Mouse (Mus musculus) cerebellum, adult 11 months (tissue): Measurements from ENCODE around the gene Rgs3.

Experiments used
- DNase-seq: peaks from one replicate; pipeline ENCODE4 v3.0.0; 2022

The Rgs3 gene

GRCm38 (mm10) chr4:62730861-62731260 is 171.2 kb downstream of the Rgs3 start:
- no peak for DNase-seq

GRCm38 (mm10) chr4:62731531-62732063 is 171.9 kb downstream of the Rgs3 start:
- no peak for DNase-seq

GRCm38 (mm10) chr4:62732096-62732495 is 172.4 kb downstream of the Rgs3 start:
- no peak for DNase-seq

GRCm38 (mm10) chr4:62732840-62733239 is 173.2 kb downstream of the Rgs3 start:
- no peak for DNase-seq

- DNase-seq: no peak
Measured at GRCm38 (mm10) chr4:62733938-62734337, 174.3 kb downstream of the Rgs3 start.

- DNase-seq: no peak
Measured at GRCm38 (mm10) chr4:62735291-62735690, 175.6 kb downstream of the Rgs3 start.

- DNase-seq: peak; percentile 14
Measured at GRCm38 (mm10) chr4:62735878-62736277, 176.2 kb downstream of the Rgs3 start.

- peak; percentile 32 for DNase-seq
Measured at GRCm38 (mm10) chr4:62736421-62736820, 176.8 kb downstream of the Rgs3 start.

GRCm38 (mm10) chr4:62736904-62737303 is 177.3 kb downstream of the Rgs3 start:
- DNase-seq: no peak

GRCm38 (mm10) chr4:62737983-62738695 is 178.5 kb downstream of the Rgs3 start:
- DNase-seq: peak; percentile 6

- no peak for DNase-seq
Measured at GRCm38 (mm10) chr4:62738996-62739395, 179.3 kb downstream of the Rgs3 start.

- no peak for DNase-seq
Measured at GRCm38 (mm10) chr4:62739591-62739990, 179.9 kb downstream of the Rgs3 start.

GRCm38 (mm10) chr4:62740282-62741054 is 180.8 kb downstream of the Rgs3 start:
- DNase-seq: no peak

GRCm38 (mm10) chr4:62741055-62741453 is 181.4 kb downstream of the Rgs3 start:
- DNase-seq: no peak

- no peak for DNase-seq
Measured at GRCm38 (mm10) chr4:62741601-62742000, 182.0 kb downstream of the Rgs3 start.

GRCm38 (mm10) chr4:62742885-62743760 is 183.5 kb downstream of the Rgs3 start:
- no peak for DNase-seq

GRCm38 (mm10) chr4:62744534-62744956 is 184.9 kb downstream of the Rgs3 start:
- DNase-seq: no peak

- no peak for DNase-seq
Measured at GRCm38 (mm10) chr4:62744985-62745638, 185.5 kb downstream of the Rgs3 start.
